Mouse (Mus musculus): ENCODE results near the gene Nup50.

Gene Nup50

GRCm38 (mm10) chr15:84922884-84923507, at the start of gene Nup50:
Gene Nup50, plus strand, starts transcription at chr15:84923411.
- DNase-seq: peak; percentile 100

GRCm38 (mm10) chr15:84873867-84874266, 49.3 kb upstream of the Nup50 start:
- DNase-seq: no peak

GRCm38 (mm10) chr15:84877029-84877815, 46.0 kb upstream of the Nup50 start:
- no peak for DNase-seq

- DNase-seq: peak; percentile 66 to 69
These were observed 35.1 kb upstream of the Nup50 start for GRCm38 (mm10) chr15:84888066-84888465.

- DNase-seq: no peak
These were observed 32.0 kb upstream of the Nup50 start for GRCm38 (mm10) chr15:84891246-84891645.

GRCm38 (mm10) chr15:84891658-84892057, 31.6 kb upstream of the Nup50 start:
- DNase-seq: peak; percentile 88 to 92

GRCm38 (mm10) chr15:84896216-84896615, 27.0 kb upstream of the Nup50 start:
- peak; percentile 34 to 44 for DNase-seq

GRCm38 (mm10) chr15:84896664-84897063, 26.5 kb upstream of the Nup50 start:
- no peak for DNase-seq

- DNase-seq: peak; percentile 61 to 76
These were observed 25.1 kb upstream of the Nup50 start for GRCm38 (mm10) chr15:84898077-84898476.

- no peak for DNase-seq
These were observed 19.3 kb upstream of the Nup50 start for GRCm38 (mm10) chr15:84903843-84904385.

- peak; percentile 33 to 62 for DNase-seq
These were observed 10.0 kb upstream of the Nup50 start for GRCm38 (mm10) chr15:84913201-84913600.

- DNase-seq: no peak
These were observed 3.3 kb upstream of the Nup50 start, which contains the start of gene Gm29666 for GRCm38 (mm10) chr15:84919938-84920337. Gene Gm29666, minus strand, starts transcription at chr15:84920038.

GRCm38 (mm10) chr15:84923508-84924181, 434 bp downstream of the Nup50 start:
- no peak for DNase-seq

GRCm38 (mm10) chr15:84924781-84925315, 1.6 kb downstream of the Nup50 start:
- peak; percentile 67 to 87 for DNase-seq

GRCm38 (mm10) chr15:84925495-84926018, 2.3 kb downstream of the Nup50 start:
- peak in 1 of 2 experiments; percentile 38 for DNase-seq

GRCm38 (mm10) chr15:84932351-84932750, 9.1 kb downstream of the Nup50 start:
- no peak for DNase-seq

GRCm38 (mm10) chr15:84934901-84935300, 11.7 kb downstream of the Nup50 start:
- no peak for DNase-seq

- DNase-seq: no peak
These were observed 16.9 kb downstream of the Nup50 start for GRCm38 (mm10) chr15:84940102-84940501.

- peak; percentile 39 to 57 for DNase-seq
These were observed 19.6 kb downstream of the Nup50 start for GRCm38 (mm10) chr15:84942647-84943285.

- no peak for DNase-seq
These were observed 21.1 kb downstream of the Nup50 start for GRCm38 (mm10) chr15:84944319-84944718.

GRCm38 (mm10) chr15:84948990-84949389, 25.8 kb downstream of the Nup50 start:
- peak in 1 of 2 experiments; percentile 47 for DNase-seq

- no peak for DNase-seq
These were observed 26.8 kb downstream of the Nup50 start for GRCm38 (mm10) chr15:84950053-84950452.
